Mouse (Mus musculus): ENCODE data around the gene Gsta3.

The Gsta3 gene

DNA sequence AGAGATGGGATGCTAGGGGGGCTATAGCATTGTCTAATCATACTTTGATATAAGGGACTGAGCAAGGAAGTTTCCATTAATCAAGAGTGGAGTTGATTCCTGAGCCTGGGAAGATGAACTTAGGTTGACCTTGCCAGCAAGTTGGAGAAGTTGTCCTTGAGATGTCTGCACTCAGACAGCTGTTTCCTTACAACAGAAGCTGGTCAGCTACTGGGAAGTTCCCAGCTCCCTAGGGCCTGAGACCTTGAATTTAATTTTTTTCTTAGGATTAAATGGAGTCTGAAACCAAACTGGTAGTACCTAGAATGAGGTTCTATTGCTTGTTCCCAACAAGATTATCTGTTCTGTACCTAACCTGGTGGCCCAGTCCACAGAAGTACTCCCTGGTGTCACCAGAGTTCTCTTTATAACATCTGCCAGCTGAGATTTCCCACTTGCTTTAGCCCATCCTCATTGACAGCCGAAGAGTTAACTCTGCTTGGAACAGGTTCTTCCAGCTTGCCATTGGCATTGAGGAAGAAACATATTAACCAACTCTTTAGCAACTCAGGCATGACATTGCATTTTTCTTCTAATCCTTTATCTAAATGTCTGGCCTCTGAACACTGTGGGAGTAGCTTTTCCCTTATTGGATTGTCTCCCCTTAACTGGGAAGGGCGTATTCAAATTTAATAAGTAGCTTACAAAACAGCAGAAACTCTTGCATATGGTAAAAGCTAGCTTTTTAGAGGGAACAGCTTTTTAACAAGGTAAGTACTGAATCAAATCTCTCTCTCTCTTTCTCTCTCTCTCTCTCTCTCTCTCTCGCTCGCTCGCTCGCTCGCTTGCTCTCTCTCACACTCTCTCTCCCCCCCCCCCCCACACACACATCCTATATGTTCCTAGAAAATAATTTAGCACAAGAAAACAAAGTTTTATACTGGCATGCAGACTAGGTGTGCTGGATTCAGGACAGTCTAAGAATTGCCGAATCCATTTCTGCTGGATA lies at the start of gene Gsta3:
TSS of gene Gsta3 (plus strand) at position 679 of the 988 bp plus-strand sequence.
- peak; percentile 44; the same call in 1 of the 2 replicates for TF ChIP-seq GATA4 (IDR thresholded peaks at IDR 0.05; ENCODE audit: insufficient replicate concordance, low read length)

- TF ChIP-seq GATA4 (IDR thresholded peaks at IDR 0.05; ENCODE audit: insufficient replicate concordance, low read length) = no peak
Measured at GRCm38 (mm10) chr1:21206241-21206640, 34.1 kb upstream of the Gsta3 start.

GRCm38 (mm10) chr1:21218489-21218919 lies 21.9 kb upstream of the Gsta3 start, which contains the start of gene Tmem14a:
Gene Tmem14a, plus strand, starts transcription at chr1:21218575.
- no peak for TF ChIP-seq GATA4 (IDR thresholded peaks at IDR 0.05; ENCODE audit: insufficient replicate concordance, low read length)

GRCm38 (mm10) chr1:21227756-21228395 lies 12.5 kb upstream of the Gsta3 start:
- TF ChIP-seq GATA4 (IDR thresholded peaks at IDR 0.05; ENCODE audit: insufficient replicate concordance, low read length) = no peak

- peak; percentile 64 for TF ChIP-seq GATA4 (IDR thresholded peaks at IDR 0.05; ENCODE audit: insufficient replicate concordance, low read length)
Measured at GRCm38 (mm10) chr1:21228740-21229722, 11.4 kb upstream of the Gsta3 start.

DNA sequence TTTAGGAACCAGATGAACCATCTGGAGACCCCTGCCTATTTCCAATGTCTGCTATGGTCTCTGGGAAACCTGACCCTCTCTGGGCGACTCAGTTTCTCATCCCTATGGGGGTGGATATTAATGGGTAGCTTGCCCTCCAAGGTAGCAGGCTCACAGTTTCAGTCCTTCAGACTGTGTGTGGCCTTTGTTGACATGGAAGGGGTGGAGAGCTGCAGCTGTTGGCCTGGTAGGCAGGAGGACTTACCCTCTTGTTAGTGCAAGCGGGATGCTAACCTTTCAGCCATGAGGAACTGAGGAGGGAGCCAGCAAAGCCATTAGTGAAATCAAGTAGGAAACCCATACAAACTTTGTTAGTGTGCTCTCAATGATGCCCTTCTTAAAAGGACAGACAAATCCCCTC lies 10.0 kb upstream of the Gsta3 start:
- TF ChIP-seq GATA4 (IDR thresholded peaks at IDR 0.05; ENCODE audit: insufficient replicate concordance, low read length) = no peak

DNA sequence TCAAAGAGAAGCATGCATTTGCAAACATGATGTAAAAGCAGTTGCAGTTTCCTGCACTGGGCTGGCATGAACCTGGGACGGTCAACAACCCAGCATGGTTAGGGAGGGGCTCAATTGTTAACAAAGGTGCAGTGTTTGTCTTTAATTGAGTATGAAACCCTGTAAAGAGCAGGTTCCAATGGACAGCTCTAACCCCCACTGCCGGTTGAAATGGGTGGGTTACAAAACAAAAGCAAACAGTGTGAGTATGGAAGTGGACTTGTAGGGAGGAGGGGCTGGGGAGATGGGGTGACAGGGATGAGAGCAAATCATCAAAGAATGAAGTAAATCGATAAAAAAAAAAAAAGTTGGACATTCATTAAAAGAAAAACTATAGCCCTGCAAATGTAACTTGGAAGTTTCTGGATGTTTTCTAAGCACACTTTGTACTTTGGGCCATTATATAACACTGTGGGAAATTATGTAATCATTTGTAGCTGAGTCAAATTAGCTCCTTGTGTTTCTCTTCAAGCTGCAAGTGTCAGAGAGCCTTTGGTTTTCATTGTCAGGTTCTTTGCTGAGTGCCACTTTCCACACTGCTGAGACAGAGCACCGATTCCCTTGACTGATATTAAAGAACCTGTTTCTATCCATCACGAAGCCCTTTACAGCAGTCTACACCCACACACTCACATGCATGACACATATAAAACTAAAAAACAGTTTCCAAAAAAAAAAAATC lies 8.5 kb upstream of the Gsta3 start:
- TF ChIP-seq GATA4 (IDR thresholded peaks at IDR 0.05; ENCODE audit: insufficient replicate concordance, low read length) = no peak

DNA sequence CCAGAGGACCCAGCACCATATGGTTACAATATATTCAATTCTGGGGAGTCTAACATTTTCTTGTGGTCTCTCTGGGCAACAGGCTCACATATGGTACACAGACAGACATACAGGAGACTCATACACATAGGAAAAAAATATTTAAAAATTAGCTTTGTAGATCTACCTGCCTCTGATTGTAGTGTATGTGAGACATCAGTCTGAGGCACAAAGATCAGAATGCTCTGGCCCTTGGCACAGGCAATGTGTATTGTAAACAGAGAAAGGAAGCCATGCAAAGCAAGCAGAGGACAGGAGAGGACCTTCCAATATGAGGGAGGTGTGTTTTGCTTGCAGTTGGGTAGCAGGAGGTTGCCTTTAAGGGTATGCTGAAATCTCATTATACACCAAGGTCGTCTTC lies 7.9 kb upstream of the Gsta3 start:
- TF ChIP-seq GATA4 (IDR thresholded peaks at IDR 0.05; ENCODE audit: insufficient replicate concordance, low read length) = no peak

- TF ChIP-seq GATA4 (IDR thresholded peaks at IDR 0.05; ENCODE audit: insufficient replicate concordance, low read length) = no peak
Measured at GRCm38 (mm10) chr1:21235359-21235758, 5.0 kb upstream of the Gsta3 start.

- no peak for TF ChIP-seq GATA4 (IDR thresholded peaks at IDR 0.05; ENCODE audit: insufficient replicate concordance, low read length)
Measured at GRCm38 (mm10) chr1:21241096-21241495, 707 bp downstream of the Gsta3 start.

GRCm38 (mm10) chr1:21244290-21244960 lies 4.0 kb downstream of the Gsta3 start:
- no peak for TF ChIP-seq GATA4 (IDR thresholded peaks at IDR 0.05; ENCODE audit: insufficient replicate concordance, low read length)

GRCm38 (mm10) chr1:21246136-21246535 lies 5.7 kb downstream of the Gsta3 start:
- TF ChIP-seq GATA4 (IDR thresholded peaks at IDR 0.05; ENCODE audit: insufficient replicate concordance, low read length) = no peak

- no peak for TF ChIP-seq GATA4 (IDR thresholded peaks at IDR 0.05; ENCODE audit: insufficient replicate concordance, low read length)
Measured at GRCm38 (mm10) chr1:21247896-21248295, 7.5 kb downstream of the Gsta3 start.

Measured in liver, adult (tissue).